Mouse (Mus musculus) embryonic fibroblast, embryonic 13.5 days (primary cell): ENCODE results near the gene Gp1ba.

Experiments used
- CTCF ChIP-seq: IDR thresholded peaks from 2 replicates; pipeline ENCODE4 v1.5.1; 2011; ENCODE audit warnings: mild to moderate bottlenecking, control low read depth, low read length, moderate library complexity, borderline replicate concordance; ENCODE audit not compliant: insufficient read depth
- POLR2A ChIP-seq: IDR thresholded peaks from 2 replicates; pipeline ENCODE4 v1.6.1; 2011; ENCODE audit warnings: low read depth, mild to moderate bottlenecking, control low read depth, low read length, moderate library complexity

DNA sequence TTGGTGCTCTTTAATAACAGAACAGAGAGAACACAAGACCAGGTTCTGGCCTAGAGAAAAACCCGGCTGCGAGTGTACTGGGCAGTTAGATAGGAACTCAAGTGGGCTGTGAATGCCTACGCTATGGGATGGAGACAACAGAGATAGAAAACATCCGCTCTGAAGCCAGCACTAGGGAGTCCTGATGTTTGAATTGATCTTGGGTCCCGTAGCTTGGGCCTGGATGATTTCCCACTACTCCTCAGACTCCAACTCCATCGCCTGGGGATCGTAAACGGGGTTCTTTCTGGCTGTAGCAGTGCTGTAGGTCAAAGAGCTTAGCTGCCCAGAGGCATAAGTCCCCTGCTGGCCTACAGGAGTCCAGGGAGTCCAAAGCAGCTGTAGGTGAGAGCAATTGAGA, 49.5 kb downstream of the Gp1ba start:
- TF ChIP-seq POLR2A: no peak; the same call in 1 of the 2 replicates
- no peak for TF ChIP-seq CTCF
